Mouse (Mus musculus) G1E (cell line): Measurements from ENCODE around the gene Hsd17b3. TPM values are rescaled to one million over a fixed set of nuclear protein-coding genes. Genes with fewer than 3 reads are reported as not detected.

Experiments
- ATAC-seq: 2 replicates; pipeline ENCODE4 v1.8.0; 2016; ENCODE audit warnings: mild to moderate bottlenecking; ENCODE audit not compliant: insufficient number of reproducible peaks, poor library complexity, low FRiP score, severe bottlenecking; ENCODE audit errors: extremely low read depth
- DNase-seq: peaks from one replicate; pipeline ENCODE4 v3.0.0; 2012; ENCODE audit warnings: low spot score
- H3K27me3 ChIP-seq: 2 replicates; pipeline ENCODE4 v1.6.1; 2012; ENCODE audit warnings: mild to moderate bottlenecking, low read length, inconsistent platforms; ENCODE audit not compliant: insufficient read depth
- H3K36me3 ChIP-seq: replicated peaks from 2 replicates; pipeline ENCODE3; 2012; ENCODE audit warnings: mild to moderate bottlenecking, inconsistent platforms
- H3K4me1 ChIP-seq: 2 replicates; pipeline ENCODE4 v1.6.1; 2012; ENCODE audit warnings: low read depth, low read length, inconsistent platforms, mixed read lengths; ENCODE audit not compliant: insufficient read depth
- H3K4me3 ChIP-seq: 2 replicates; pipeline ENCODE4 v1.5.1; 2012; ENCODE audit warnings: low read depth, mild to moderate bottlenecking, inconsistent platforms, low read length, moderate library complexity, mixed read lengths
- H3K9me3 ChIP-seq: replicated peaks from 2 replicates; pipeline ENCODE4 v1.6.1; 2012; ENCODE audit warnings: inconsistent platforms
- CTCF ChIP-seq: IDR thresholded peaks from 2 replicates; pipeline ENCODE4 v1.5.1; 2012; ENCODE audit warnings: low read depth, low read length, inconsistent platforms, mixed read lengths
- GATA1 ChIP-seq: IDR thresholded peaks from 2 replicates; pipeline ENCODE4 v1.6.1; 2012; ENCODE audit warnings: borderline replicate concordance, low read length, inconsistent platforms, mixed read lengths
- GATA2 ChIP-seq: IDR thresholded peaks from 2 replicates; pipeline ENCODE4 v1.6.1; 2012; ENCODE audit warnings: low read depth, low read length, inconsistent platforms, borderline replicate concordance
- POLR2AphosphoS5 ChIP-seq: IDR thresholded peaks from 2 replicates; pipeline ENCODE4 v1.6.1; 2012; ENCODE audit warnings: low read depth, low read length, inconsistent platforms; ENCODE audit not compliant: insufficient replicate concordance
- TAL1 ChIP-seq: conservative IDR thresholded peaks from 2 replicates; pipeline ENCODE4 v1.6.1; 2012; ENCODE audit warnings: low read depth, low read length, inconsistent platforms, mixed read lengths
- polyA plus RNA-seq: library from polyadenylated mRNA; stranded (reverse); fragments of >175 nt; gene quantifications from 2 replicates; pipeline ENCODE4 v1.2.3, GENCODE M21; 2012
- total RNA-seq, 2 experiments: library from RNA; stranded (forward) in 1 of 2; stranded (reverse) in 1 of 2; fragments of 200-1000 nt in 1 of 2; fragments of >200 nt in 1 of 2; fragmentation: Nextera tagmentation in 1 of 2; gene quantifications; 2 replicates each; pipeline ENCODE4 v1.2.3; 2014 to 2017

Gene Hsd17b3
- total and polyA plus RNA-seq, 3 experiments = 0.22 TPM; not detected in 2

- Histone ChIP-seq H3K4me3 (no peak overlapping the region), H3K4me1 (no peaks in the 10 kb centered on the region), H3K27me3 (peaks cover 16% of the 10 kb centered on the region), H3K9me3 (no peaks in the 10 kb centered on the region), H3K36me3 (no peaks in the 10 kb centered on the region)
- DNase-seq (no peak), ATAC-seq (no peak)
- no peak for TF ChIP-seq GATA2
- no peak for TF ChIP-seq POLR2AphosphoS5
- no peak for TF ChIP-seq GATA1
- TF ChIP-seq TAL1 = no peak
- no peak for TF ChIP-seq CTCF
Observed at GRCm38 (mm10) chr13:64105690-64106089, 16.7 kb upstream of the Hsd17b3 start.

- H3K4me1 ChIP-seq = no peaks in the 10 kb centered on the region
- no peaks in the 10 kb centered on the region for H3K9me3 ChIP-seq
- no peak overlapping the region for H3K4me3 ChIP-seq
- TF ChIP-seq CTCF = peak; percentile 69
- no peak for TF ChIP-seq GATA1
- no peak for TF ChIP-seq TAL1
- no peak for TF ChIP-seq GATA2
- TF ChIP-seq POLR2AphosphoS5 = no peak
- peaks cover 3% of the 10 kb centered on the region for H3K27me3 ChIP-seq
- no peaks in the 10 kb centered on the region for H3K36me3 ChIP-seq
- DNase-seq (no peak), ATAC-seq (no peak)
Observed at GRCm38 (mm10) chr13:64100186-64100585, 11.2 kb upstream of the Hsd17b3 start.

GRCm38 (mm10) chr13:64098992-64099391 is 10.0 kb upstream of the Hsd17b3 start:
- no peak for DNase-seq
- Histone ChIP-seq H3K4me1 (no peaks in the 10 kb centered on the region), H3K27me3 (no peaks in the 10 kb centered on the region; the same call in 1 of the 2 replicates), H3K9me3 (no peaks in the 10 kb centered on the region), H3K36me3 (no peaks in the 10 kb centered on the region), H3K4me3 (no peak overlapping the region)
- TF ChIP-seq GATA1 (no peak), CTCF (peak; percentile 35; the same call in 1 of the 2 replicates), GATA2 (no peak), POLR2AphosphoS5 (no peak), TAL1 (no peak)
- ATAC-seq = no peak

GRCm38 (mm10) chr13:64093341-64093740 is 4.3 kb upstream of the Hsd17b3 start:
- Histone ChIP-seq H3K9me3 (no peaks in the 10 kb centered on the region), H3K27me3 (peaks cover 3% of the 10 kb centered on the region), H3K4me1 (no peaks in the 10 kb centered on the region), H3K4me3 (no peak overlapping the region), H3K36me3 (no peaks in the 10 kb centered on the region)
- TF ChIP-seq GATA1 = no peak
- no peak for TF ChIP-seq POLR2AphosphoS5
- peak; percentile 39; the same call in 1 of the 2 replicates for TF ChIP-seq CTCF
- TF ChIP-seq TAL1 = no peak
- TF ChIP-seq GATA2 = no peak
- DNase-seq (no peak), ATAC-seq (no peak)

GRCm38 (mm10) chr13:64092752-64093151 is 3.7 kb upstream of the Hsd17b3 start:
- no peak for ATAC-seq
- no peaks in the 10 kb centered on the region for H3K9me3 ChIP-seq
- no peaks in the 10 kb centered on the region for H3K4me1 ChIP-seq
- no peak for DNase-seq
- no peak for TF ChIP-seq GATA1
- TF ChIP-seq CTCF = no peak
- no peak for TF ChIP-seq TAL1
- TF ChIP-seq POLR2AphosphoS5 = no peak
- no peak for TF ChIP-seq GATA2
- H3K27me3 ChIP-seq = peaks cover 3% of the 10 kb centered on the region
- H3K4me3 ChIP-seq = no peak overlapping the region
- no peaks in the 10 kb centered on the region for H3K36me3 ChIP-seq

- no peak for TF ChIP-seq GATA1
- no peak for TF ChIP-seq GATA2
- TF ChIP-seq CTCF = no peak
- TF ChIP-seq POLR2AphosphoS5 = no peak
- ATAC-seq (no peak), DNase-seq (no peak)
- Histone ChIP-seq H3K9me3 (no peaks in the 10 kb centered on the region), H3K4me3 (no peak overlapping the region), H3K36me3 (no peaks in the 10 kb centered on the region), H3K4me1 (no peaks in the 10 kb centered on the region), H3K27me3 (peaks cover 3% of the 10 kb centered on the region)
Observed at GRCm38 (mm10) chr13:64092141-64092540, 3.1 kb upstream of the Hsd17b3 start.

GRCm38 (mm10) chr13:64091006-64091405 is 2.0 kb upstream of the Hsd17b3 start:
- DNase-seq (no peak), ATAC-seq (no peak)
- Histone ChIP-seq H3K27me3 (peaks cover 3% of the 10 kb centered on the region), H3K9me3 (no peaks in the 10 kb centered on the region), H3K4me1 (no peaks in the 10 kb centered on the region), H3K4me3 (no peak overlapping the region), H3K36me3 (no peaks in the 10 kb centered on the region)
- TF ChIP-seq CTCF = no peak
- TF ChIP-seq GATA1 = no peak
- no peak for TF ChIP-seq POLR2AphosphoS5
- no peak for TF ChIP-seq TAL1
- TF ChIP-seq GATA2 = no peak
